Mouse (Mus musculus): Measurements from ENCODE around the gene Zkscan14. TPM values are rescaled to one million over a fixed set of nuclear protein-coding genes. Genes with fewer than 3 reads are reported as not detected.
A peak's percentile ranks its signal among the peaks of the same experiment; 100 is the strongest.

Zkscan14 gene
- polyA plus RNA-seq, 1 experiment: 8.4 TPM

DNA sequence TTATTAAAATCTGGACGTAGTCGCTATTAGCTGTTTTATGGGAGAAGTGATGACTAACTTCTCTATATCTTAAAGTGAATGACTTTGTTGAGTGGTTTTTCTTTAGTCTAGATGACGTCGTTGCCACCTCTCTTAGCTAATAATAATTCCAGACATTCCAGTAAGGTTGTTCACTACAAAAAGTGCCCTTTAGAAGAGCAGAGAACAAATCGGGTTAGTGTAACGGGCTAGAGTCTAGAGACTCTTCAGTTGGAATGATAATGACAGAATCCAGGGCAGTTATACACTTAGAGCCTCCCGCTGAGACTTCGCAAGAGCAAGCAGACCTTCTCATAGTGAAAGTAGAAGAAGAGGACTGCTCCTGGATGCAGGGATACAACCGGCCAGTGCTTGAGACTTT is 3.4 kb upstream of the Zkscan14 start:
- TF ChIP-seq CTCF (IDR thresholded peaks at IDR 0.05; ENCODE audit: low read depth, low read length) (no peak), POLR2A (IDR thresholded peaks at IDR 0.05; ENCODE audit: borderline replicate concordance, low read depth, low read length) (no peak)
- Histone ChIP-seq H3K4me1 (ENCODE audit: control insufficient read depth, insufficient read depth, low read length) (peaks cover 8% of the 10 kb centered on the region), H3K4me3 (ENCODE audit: insufficient read depth, low read length) (peak overlapping the region; percentile 41), H3K27ac (ENCODE audit: insufficient read depth, low read depth, low read length) (no peak overlapping the region)

DNA sequence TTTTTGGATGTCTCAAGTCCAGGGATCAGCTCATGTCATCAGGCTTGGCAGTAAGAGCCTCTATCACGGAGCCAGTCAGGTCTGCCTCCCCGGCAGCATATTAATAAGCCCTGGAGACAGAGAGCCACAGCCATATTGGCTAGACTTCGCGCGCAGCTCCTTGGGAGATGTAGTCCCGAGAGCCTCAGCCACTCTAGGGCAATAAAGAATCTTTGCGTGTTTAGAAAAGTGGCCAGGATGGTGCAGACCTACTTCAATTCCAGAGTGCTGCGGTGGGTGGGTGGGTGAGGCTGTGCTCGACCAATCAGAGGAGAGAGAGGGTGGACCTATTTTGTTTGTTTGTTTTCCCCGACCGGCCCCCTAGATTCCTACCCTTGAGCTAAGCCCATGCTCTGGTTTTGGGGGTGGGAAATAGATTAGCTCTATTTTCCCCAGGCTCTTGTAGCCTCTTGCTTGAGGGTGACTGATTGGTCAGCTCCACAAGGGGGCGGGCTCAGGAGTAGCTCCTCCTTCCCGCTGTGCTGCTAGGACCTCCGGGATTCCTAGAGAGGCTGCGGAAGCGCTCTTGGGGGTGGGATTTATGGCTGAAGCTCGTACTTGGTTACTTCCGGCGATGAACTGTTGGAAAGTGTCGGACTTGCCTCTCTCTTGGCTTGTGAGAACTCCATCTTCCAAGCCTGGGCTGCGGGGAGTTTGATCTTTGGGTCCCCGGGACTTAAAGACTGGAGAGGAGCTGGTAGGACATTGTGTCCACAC is 2.4 kb upstream of the Zkscan14 start, which contains the start of gene Zkscan5:
Gene Zkscan5, plus strand, starts transcription at position 627 of the 756 bp plus-strand sequence.
- Histone ChIP-seq H3K4me3 (ENCODE audit: insufficient read depth, low read length) (peak within 1 kb of the TSS; percentile 78), H3K27ac (ENCODE audit: insufficient read depth, low read depth, low read length) (peak within 1 kb of the TSS; percentile 72), H3K4me1 (ENCODE audit: control insufficient read depth, insufficient read depth, low read length) (peaks cover 12% of the 10 kb centered on the region)
- TF ChIP-seq CTCF (IDR thresholded peaks at IDR 0.05; ENCODE audit: low read depth, low read length): no peak
- peak; percentile 1; the same call in 1 of the 2 replicates for TF ChIP-seq POLR2A (IDR thresholded peaks at IDR 0.05; ENCODE audit: borderline replicate concordance, low read depth, low read length)

DNA sequence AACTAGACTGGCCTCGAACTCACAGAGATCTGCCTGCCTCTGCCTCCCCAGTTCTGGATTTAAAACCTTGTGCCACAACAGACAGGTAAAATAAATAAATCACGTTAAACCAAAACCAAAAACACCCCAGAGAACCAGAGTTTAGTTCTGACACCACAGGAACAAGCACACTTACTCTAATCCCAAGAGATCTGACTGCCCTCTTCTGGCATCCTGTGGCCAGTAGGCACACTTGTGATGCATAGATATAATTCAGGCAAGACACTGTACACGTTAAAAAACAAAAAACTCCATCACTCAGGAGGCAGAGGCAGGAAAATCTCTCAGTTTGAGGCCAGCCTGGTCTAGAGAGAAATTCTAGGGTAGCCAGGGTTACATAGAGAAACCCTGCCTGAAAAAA is 778 bp upstream of the Zkscan14 start:
- Histone ChIP-seq H3K4me3 (ENCODE audit: insufficient read depth, low read length) (no peak overlapping the region), H3K4me1 (ENCODE audit: control insufficient read depth, insufficient read depth, low read length) (peaks cover 15% of the 10 kb centered on the region), H3K27ac (ENCODE audit: insufficient read depth, low read depth, low read length) (no peak overlapping the region)
- TF ChIP-seq POLR2A (IDR thresholded peaks at IDR 0.05; ENCODE audit: borderline replicate concordance, low read depth, low read length) (no peak), CTCF (IDR thresholded peaks at IDR 0.05; ENCODE audit: low read depth, low read length) (no peak)

DNA sequence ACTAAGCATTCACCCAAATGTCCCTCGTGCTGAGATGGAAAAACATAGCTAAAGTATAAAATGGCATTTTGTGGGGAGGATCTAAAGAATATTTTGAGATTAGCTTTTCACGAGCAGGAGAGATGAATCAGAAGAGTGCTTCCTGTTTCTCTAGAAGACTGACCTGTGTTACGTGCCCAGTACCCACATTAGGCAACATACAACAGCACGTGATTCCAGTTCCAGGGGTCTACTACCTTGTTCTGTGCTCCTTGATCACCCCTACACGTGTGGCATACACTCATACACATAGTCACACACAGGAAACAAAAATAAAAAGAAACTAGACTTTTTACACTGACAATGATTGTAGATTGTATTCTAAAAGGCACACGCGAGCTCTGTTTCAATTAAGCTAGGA is 1.3 kb downstream of the Zkscan14 start:
- Histone ChIP-seq H3K27ac (ENCODE audit: insufficient read depth, low read depth, low read length) (no peak overlapping the region), H3K4me1 (ENCODE audit: control insufficient read depth, insufficient read depth, low read length) (peaks cover 11% of the 10 kb centered on the region), H3K4me3 (ENCODE audit: insufficient read depth, low read length) (peak overlapping the region; percentile 56)
- no peak for TF ChIP-seq CTCF (IDR thresholded peaks at IDR 0.05; ENCODE audit: low read depth, low read length)
- no peak for TF ChIP-seq POLR2A (IDR thresholded peaks at IDR 0.05; ENCODE audit: borderline replicate concordance, low read depth, low read length)

DNA sequence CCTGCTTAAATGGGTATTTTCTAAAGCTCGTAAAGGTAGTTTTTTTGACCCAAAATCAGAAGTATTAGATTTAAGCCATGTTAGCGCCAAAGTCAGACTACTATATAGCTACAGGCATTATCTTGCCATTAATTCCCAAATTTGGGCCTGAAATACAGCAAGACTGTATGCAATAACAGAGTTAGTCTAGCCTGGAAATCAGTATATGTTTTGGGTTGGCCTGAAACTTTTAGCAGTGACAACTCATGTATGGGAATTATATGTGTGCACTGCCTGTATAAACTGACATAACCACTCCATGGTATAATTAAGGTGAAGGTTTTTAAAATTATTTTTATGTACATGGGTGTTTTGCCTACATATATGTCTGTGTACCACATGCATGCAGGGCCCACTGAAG is 9.7 kb downstream of the Zkscan14 start, which contains the start of gene Atp5j2:
Gene Atp5j2, minus strand, starts transcription at position 101 of the 400 bp plus-strand sequence.
- H3K27ac ChIP-seq (ENCODE audit: insufficient read depth, low read depth, low read length): peak within 1 kb of the TSS; percentile 70
- H3K4me1 ChIP-seq (ENCODE audit: control insufficient read depth, insufficient read depth, low read length): peaks cover 16% of the 10 kb centered on the region
- peak within 1 kb of the TSS; percentile 88 for H3K4me3 ChIP-seq (ENCODE audit: insufficient read depth, low read length)
- TF ChIP-seq POLR2A (IDR thresholded peaks at IDR 0.05; ENCODE audit: borderline replicate concordance, low read depth, low read length): no peak
- TF ChIP-seq CTCF (IDR thresholded peaks at IDR 0.05; ENCODE audit: low read depth, low read length): no peak

DNA sequence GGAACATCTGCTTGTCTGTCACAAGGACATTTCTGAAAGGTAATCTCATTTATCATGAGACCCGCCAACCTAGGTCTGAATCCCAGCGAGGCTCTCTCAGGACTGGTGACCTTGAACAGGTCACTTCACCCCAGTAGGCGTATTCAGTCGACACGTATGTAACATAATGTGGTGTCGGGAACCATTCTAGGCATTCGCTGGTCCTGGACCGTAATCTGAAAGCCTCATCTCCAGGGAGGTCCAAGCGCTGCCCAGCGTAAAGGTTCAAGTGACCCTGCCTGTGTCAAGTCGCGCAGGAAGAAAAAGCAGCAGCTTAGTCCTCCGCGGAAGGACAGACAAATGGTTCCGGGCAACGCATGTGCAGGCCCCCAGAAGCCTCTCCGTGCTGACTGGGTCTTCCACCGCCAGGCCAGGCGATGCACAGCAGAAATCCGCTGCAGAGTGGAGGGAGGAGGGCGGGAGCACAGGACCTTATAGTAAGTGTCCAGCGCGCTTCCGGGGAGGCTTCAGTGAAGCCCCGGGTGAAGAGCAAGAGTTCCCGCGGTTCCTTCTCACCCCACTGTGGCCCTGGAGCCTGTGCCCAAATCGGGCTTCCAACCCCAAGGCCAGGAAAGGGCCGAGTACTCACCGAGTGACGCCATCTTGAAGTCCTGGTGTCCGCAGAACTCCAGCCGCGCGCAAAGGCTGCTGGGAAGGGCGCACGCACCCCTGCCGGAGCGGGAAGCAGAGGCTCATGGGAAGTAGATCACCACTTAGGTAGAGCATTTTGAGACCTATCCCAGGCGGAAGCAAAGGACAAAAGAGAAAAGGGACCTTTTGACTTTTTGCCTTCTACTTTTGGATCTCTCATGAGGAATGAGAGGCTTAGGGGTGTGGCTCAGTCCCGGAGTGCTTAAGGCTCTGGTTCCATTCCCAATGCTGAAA is 10.5 kb downstream of the Zkscan14 start:
- Histone ChIP-seq H3K27ac (ENCODE audit: insufficient read depth, low read depth, low read length) (peak overlapping the region; percentile 70), H3K4me3 (ENCODE audit: insufficient read depth, low read length) (peak overlapping the region; percentile 88), H3K4me1 (ENCODE audit: control insufficient read depth, insufficient read depth, low read length) (peaks cover 16% of the 10 kb centered on the region)
- TF ChIP-seq POLR2A (IDR thresholded peaks at IDR 0.05; ENCODE audit: borderline replicate concordance, low read depth, low read length) (0 out of 2 replicates have a peak, but pooled peaks have one; percentile 37), CTCF (IDR thresholded peaks at IDR 0.05; ENCODE audit: low read depth, low read length) (no peak)

DNA sequence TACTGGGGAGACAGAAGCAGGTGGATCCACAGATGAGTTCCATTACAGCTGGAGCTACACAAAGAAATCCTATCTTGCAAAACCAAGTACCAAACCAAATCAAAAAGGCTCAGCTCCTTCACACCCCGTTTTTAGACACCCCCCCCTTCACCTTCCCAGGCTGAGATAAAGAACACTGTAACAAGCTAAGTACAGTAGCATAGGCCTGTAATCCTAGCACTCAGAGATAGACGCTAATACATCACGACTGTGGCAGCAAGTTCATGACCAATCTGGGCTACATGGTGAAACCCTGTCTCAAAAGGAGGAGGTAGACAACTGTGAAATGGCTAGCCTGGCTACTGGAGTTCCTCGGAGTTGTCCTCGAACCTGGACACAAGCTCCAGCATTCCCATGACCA is 11.3 kb downstream of the Zkscan14 start:
- peak overlapping the region; percentile 88 for H3K4me3 ChIP-seq (ENCODE audit: insufficient read depth, low read length)
- peak overlapping the region; percentile 70; the same call in 1 of the 2 replicates for H3K27ac ChIP-seq (ENCODE audit: insufficient read depth, low read depth, low read length)
- no peak for TF ChIP-seq POLR2A (IDR thresholded peaks at IDR 0.05; ENCODE audit: borderline replicate concordance, low read depth, low read length)
- TF ChIP-seq CTCF (IDR thresholded peaks at IDR 0.05; ENCODE audit: low read depth, low read length): no peak
- H3K4me1 ChIP-seq (ENCODE audit: control insufficient read depth, insufficient read depth, low read length): peaks cover 18% of the 10 kb centered on the region

DNA sequence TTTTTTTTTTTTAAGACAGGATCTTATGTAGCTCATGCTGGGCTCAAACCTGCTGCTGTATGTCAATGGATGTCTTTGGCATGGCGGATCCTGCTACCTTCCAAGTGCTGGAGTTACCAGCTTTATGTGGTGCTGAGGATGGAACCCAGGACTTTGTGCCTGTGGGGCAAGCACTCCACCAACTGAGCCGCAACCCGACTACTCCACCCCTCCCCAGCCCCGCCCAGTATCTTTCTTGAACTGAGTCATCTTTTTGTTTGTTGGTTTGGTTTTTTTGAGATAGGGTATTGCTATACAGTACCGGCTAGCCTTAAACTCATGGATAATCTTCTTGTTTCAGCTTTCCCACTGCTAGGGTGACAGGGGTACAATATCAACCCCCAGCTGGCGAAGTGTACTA is 12.3 kb downstream of the Zkscan14 start:
- Histone ChIP-seq H3K4me3 (ENCODE audit: insufficient read depth, low read length) (no peak overlapping the region), H3K4me1 (ENCODE audit: control insufficient read depth, insufficient read depth, low read length) (peaks cover 20% of the 10 kb centered on the region), H3K27ac (ENCODE audit: insufficient read depth, low read depth, low read length) (no peak overlapping the region)
- no peak for TF ChIP-seq CTCF (IDR thresholded peaks at IDR 0.05; ENCODE audit: low read depth, low read length)
- TF ChIP-seq POLR2A (IDR thresholded peaks at IDR 0.05; ENCODE audit: borderline replicate concordance, low read depth, low read length): no peak

DNA sequence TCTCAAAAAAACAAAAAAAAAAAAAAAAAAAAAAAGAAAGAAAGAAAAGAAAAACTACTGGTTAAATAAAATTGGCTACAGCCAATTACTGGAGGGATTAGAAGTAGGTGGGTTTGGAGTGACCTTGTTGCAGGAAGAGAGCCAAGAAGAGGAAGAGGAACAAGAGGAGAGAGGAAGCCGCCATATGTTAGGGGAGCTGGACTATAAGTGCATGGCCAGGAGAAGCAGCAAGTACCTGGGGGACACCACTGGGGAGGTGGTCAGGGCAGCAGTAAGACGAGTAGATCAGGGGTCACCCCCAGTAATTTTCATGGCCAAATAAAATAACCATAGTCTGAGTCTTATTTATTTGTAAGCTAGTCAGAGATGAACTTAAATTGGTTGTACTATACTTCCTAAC is 16.4 kb downstream of the Zkscan14 start:
- Histone ChIP-seq H3K27ac (ENCODE audit: insufficient read depth, low read depth, low read length) (0 out of 2 replicates have a peak overlapping the region, but pooled peaks have one; percentile 11), H3K4me1 (ENCODE audit: control insufficient read depth, insufficient read depth, low read length) (peaks cover 16% of the 10 kb centered on the region), H3K4me3 (ENCODE audit: insufficient read depth, low read length) (no peak overlapping the region)
- TF ChIP-seq POLR2A (IDR thresholded peaks at IDR 0.05; ENCODE audit: borderline replicate concordance, low read depth, low read length) (no peak), CTCF (IDR thresholded peaks at IDR 0.05; ENCODE audit: low read depth, low read length) (no peak)

Data from bone marrow macrophage, adult 2 months (primary cell).